Mouse (Mus musculus): ENCODE measurements around the gene Dync1li1. TPM values are rescaled to one million over a fixed set of nuclear protein-coding genes. Genes with fewer than 3 reads are reported as not detected.

Dync1li1 gene
- polyA plus RNA-seq, 3 experiments from 2014 or later, result 46.3 to 55.0 (median 50.4) TPM

DNA sequence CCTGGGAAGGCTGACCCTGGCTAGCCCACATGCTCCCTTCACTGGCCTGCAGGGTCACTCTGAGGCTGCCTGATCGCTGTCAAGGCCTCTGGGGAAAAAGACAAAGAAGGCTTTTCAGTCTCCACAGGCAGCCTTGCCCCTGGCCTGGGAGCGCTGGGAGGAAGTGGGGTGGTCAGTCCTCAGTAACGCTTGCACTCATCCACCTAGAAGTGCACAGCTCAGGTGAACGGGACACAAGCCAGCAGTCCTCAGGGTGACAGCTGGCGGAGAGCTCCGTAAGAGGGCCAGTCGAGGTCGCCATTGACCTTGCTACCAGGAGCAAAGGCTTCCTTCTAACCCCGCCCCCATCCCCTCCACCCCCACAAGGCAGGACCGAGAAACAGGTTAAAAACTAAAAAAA is 79.5 kb downstream of the Dync1li1 start:
- no peak for ATAC-seq

DNA sequence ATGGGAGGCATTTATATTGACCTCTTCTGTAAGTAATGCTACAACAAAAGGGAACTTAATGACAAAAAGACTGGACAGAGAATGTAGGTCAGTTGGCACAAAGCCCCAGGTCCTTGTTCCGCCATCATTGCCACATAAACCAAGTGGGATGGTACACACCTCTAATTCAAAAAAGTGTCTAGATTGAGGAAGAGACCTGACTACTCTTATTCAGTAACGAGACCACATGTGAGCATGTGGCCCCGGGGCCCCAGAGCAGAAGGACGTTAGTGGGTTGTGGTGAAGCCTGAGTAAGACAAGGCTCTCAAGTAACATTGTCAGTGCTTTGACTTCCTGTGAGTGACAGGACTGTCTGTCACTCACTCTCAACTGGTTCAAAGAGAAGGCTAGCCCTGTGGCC is 81.6 kb downstream of the Dync1li1 start:
- peak; percentile 82 for ATAC-seq

DNA sequence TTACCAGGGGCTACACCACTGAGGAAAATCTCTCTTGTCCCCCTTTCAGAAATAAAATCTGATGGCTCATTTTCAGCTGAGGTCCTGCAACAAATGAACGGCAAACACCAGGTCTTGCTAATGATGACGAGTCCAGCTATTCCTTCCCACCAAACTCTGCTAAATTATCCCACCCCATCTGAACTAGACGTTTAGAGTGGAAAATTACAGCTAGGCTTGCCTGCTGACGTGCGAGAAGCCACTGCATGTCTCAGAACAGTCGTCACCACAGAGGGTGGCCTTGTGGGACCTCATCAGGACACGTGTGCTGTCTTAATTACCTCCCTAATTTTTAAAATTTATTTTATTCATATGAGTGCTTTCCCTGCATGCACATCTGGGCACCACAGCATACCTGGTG is 83.0 kb downstream of the Dync1li1 start:
- no peak for ATAC-seq

Other genes with a start within 250 kb of the Dync1li1 start
- gene Ccr4, start 183.9 kb upstream of the Dync1li1 start, polyA plus RNA-seq (2017; shearing (Covaris generic)), result 10 to 100 TPM; 16.1 to 24.9 (median 17.5) TPM
- gene C130032M10Rik, start 173.1 kb upstream of the Dync1li1 start, polyA plus RNA-seq (2017; shearing (Covaris generic)), result not detected
- gene Trim71, start 124.4 kb upstream of the Dync1li1 start, polyA plus RNA-seq (2017; shearing (Covaris generic)), result under 1 TPM in 1 of 3 experiments, not detected in 2; 0.04 TPM
- gene Cnot10, start 48.6 kb upstream of the Dync1li1 start, polyA plus RNA-seq (2017; shearing (Covaris generic)), result 10 to 100 TPM; 21.2 to 24.4 (median 23.6) TPM
- gene Cmtm6, start 42.3 kb downstream of the Dync1li1 start, polyA plus RNA-seq (2017; shearing (Covaris generic)), result 10 to 100 TPM; 62.5 to 80.3 (median 72.6) TPM
- 100 to 1,000 TPM in 1 of 3 experiments, 10 to 100 TPM in 2; 44.6 to 117 (median 64.8) TPM for gene Cmtm7, start 93.1 kb downstream of the Dync1li1 start, polyA plus RNA-seq (2017; shearing (Covaris generic))
- not detected for gene Cmtm8, start 155.4 kb downstream of the Dync1li1 start, polyA plus RNA-seq (2017; shearing (Covaris generic))
- 10 to 100 TPM; 13.0 to 20.4 (median 17.3) TPM for gene Gpd1l, start 245.2 kb downstream of the Dync1li1 start, polyA plus RNA-seq (2017; shearing (Covaris generic))